Mouse (Mus musculus) embryonic facial prominence, embryonic 14.5 days (tissue): Measurements from ENCODE around the gene Id1. TPM values are rescaled to one million over a fixed set of nuclear protein-coding genes. Genes with fewer than 3 reads are reported as not detected.

Experiments
- ATAC-seq: fragments of 200-750 bp; cut with Nextera tagmentation; 2 replicates; pipeline ENCODE4 v1.8.0; 2017; ENCODE audit warnings: low read depth, moderate number of reproducible peaks, moderate TSS enrichment
- DNase-seq: peaks from one replicate; pipeline ENCODE4 v3.0.0-alpha.2; 2015; ENCODE audit warnings: low spot score
- H3K27ac ChIP-seq: fragments of 300-500 bp; sonication (generic); replicated peaks from 2 replicates; pipeline ENCODE4 v1.5.1; 2014; ENCODE audit warnings: low read depth, mild to moderate bottlenecking, low read length, moderate library complexity
- H3K27me3 ChIP-seq: fragments of 300-500 bp; sonication (generic); replicated peaks from 2 replicates; pipeline ENCODE4 v1.6.1; 2014; ENCODE audit warnings: low read length; ENCODE audit not compliant: control insufficient read depth, insufficient read depth
- H3K36me3 ChIP-seq: fragments of 300-500 bp; sonication (generic); 2 replicates; pipeline ENCODE4 v1.6.1; 2014; ENCODE audit warnings: low read length, mixed read lengths; ENCODE audit not compliant: control insufficient read depth, insufficient read depth
- H3K4me1 ChIP-seq: fragments of 300-500 bp; sonication (generic); 2 replicates; pipeline ENCODE4 v1.6.1; 2014; ENCODE audit warnings: antibody characterized with exemption, low read length; ENCODE audit not compliant: control insufficient read depth, insufficient read depth
- H3K4me2 ChIP-seq: fragments of 300-500 bp; sonication (generic); 2 replicates; pipeline ENCODE4 v1.6.1; 2014; ENCODE audit warnings: low read depth, mild to moderate bottlenecking, low read length, moderate library complexity, mixed read lengths
- H3K4me3 ChIP-seq: fragments of 300-500 bp; sonication (generic); 2 replicates; pipeline ENCODE4 v1.5.1; 2014; ENCODE audit warnings: low read depth, mild to moderate bottlenecking, low read length
- H3K9ac ChIP-seq: fragments of 300-500 bp; sonication (generic); 2 replicates; pipeline ENCODE4 v1.6.1; 2014; ENCODE audit warnings: low read depth, mild to moderate bottlenecking, low read length, moderate library complexity, mixed read lengths
- H3K9me3 ChIP-seq: fragments of 300-500 bp; sonication (generic); 2 replicates; pipeline ENCODE4 v1.6.1; 2016; ENCODE audit warnings: low read length; ENCODE audit not compliant: control insufficient read depth
- WGBS: fragments of 180-500 bp; shearing (Covaris S2); extraction: QIAGEN DNeasy Blood & Tissue Kit; methylation state at CpG from one replicate; pipeline ENCODE4 v1.1.7; 2014; 5-methylcytosine and 5-hydroxymethylcytosine counted together
- microRNA-seq: library from miRNA; unstranded; fragments of <30 nt; microRNA quantifications from one replicate; pipeline ENCODE4, GENCODE M21; 2016; ENCODE audit warnings: borderline number of aligned reads
- polyA plus RNA-seq: library from polyadenylated mRNA; unstranded; fragments of >200 nt; fragmentation: Nextera tagmentation; extraction: Ambion mirVana; gene quantifications from 2 replicates; pipeline ENCODE4 v1.2.1, GENCODE M21; 2014

The Id1 gene
- polyA plus RNA-seq, 1 experiment from 2014 or later = 128 TPM

- ATAC-seq (peak; percentile 60), DNase-seq (peak; percentile 59)
- no peak overlapping the region for H3K4me3 ChIP-seq
- no peaks in the 10 kb centered on the region for H3K27me3 ChIP-seq
- 50% methylated on average over 18 of the region's 18 CpGs for WGBS
- H3K4me1 ChIP-seq = no peaks in the 10 kb centered on the region
- 0 out of 2 replicates have a peak overlapping the region, but pooled peaks have one; percentile 11 for H3K9ac ChIP-seq
- no peak overlapping the region for H3K4me2 ChIP-seq
- peaks cover 14% of the 10 kb centered on the region for H3K36me3 ChIP-seq
- H3K9me3 ChIP-seq = no peaks in the 10 kb centered on the region
- H3K27ac ChIP-seq = peak overlapping the region; percentile 79
Observed at GRCm38 (mm10) chr2:152785446-152786350, 49.6 kb downstream of the Id1 start.

Small RNA genes lying within 50 kb of the gene (microRNA-seq; reads per million reads assigned to microRNA genes)
- not detected for gene Gm23802

Other genes starting within 250 kb of the Id1 start
- not detected in 2 replicates for gene Defb22, start 246.1 kb upstream of the Id1 start, polyA plus RNA-seq
- gene Defb26, start 224.6 kb upstream of the Id1 start, polyA plus RNA-seq = not detected in 2 replicates
- not detected in 2 replicates for gene Defb28, start 218.0 kb upstream of the Id1 start, polyA plus RNA-seq
- gene Defb29, start 196.2 kb upstream of the Id1 start, polyA plus RNA-seq = not detected in 2 replicates
- not detected in 2 replicates for gene Gm17416, start 166.9 kb upstream of the Id1 start, polyA plus RNA-seq
- gene Defb21, start 163.5 kb upstream of the Id1 start, polyA plus RNA-seq = not detected in 2 replicates
- not detected in 2 replicates for gene Defb19, start 155.9 kb upstream of the Id1 start, polyA plus RNA-seq
- not detected in 2 replicates for gene Defb45, start 136.9 kb upstream of the Id1 start, polyA plus RNA-seq
- gene Defb36, start 131.9 kb upstream of the Id1 start, polyA plus RNA-seq = not detected in 2 replicates
- gene Defb25, start 113.2 kb upstream of the Id1 start, polyA plus RNA-seq = 2.3 and 2.7 TPM in 2 replicates
- 4.7 and 7.0 TPM in 2 replicates for gene Rem1, start 109.3 kb upstream of the Id1 start, polyA plus RNA-seq
- gene H13, start 66.8 kb upstream of the Id1 start, polyA plus RNA-seq = 122 and 134 TPM in 2 replicates
- 26.7 and 30.2 TPM in 2 replicates for gene Mcts2, start 49.2 kb upstream of the Id1 start, polyA plus RNA-seq
- 19.1 and 27.0 TPM in 2 replicates for gene Cox4i2, start 17.9 kb downstream of the Id1 start, polyA plus RNA-seq
- gene Bcl2l1, start 95.5 kb downstream of the Id1 start, polyA plus RNA-seq = 77.3 and 86.7 TPM in 2 replicates
- gene Tpx2, start 111.7 kb downstream of the Id1 start, polyA plus RNA-seq = 69.3 and 87.9 TPM in 2 replicates
- gene Mylk2, start 175.1 kb downstream of the Id1 start, polyA plus RNA-seq = 0.51 and 1.3 TPM in 2 replicates
- gene Foxs1, start 197.0 kb downstream of the Id1 start, polyA plus RNA-seq = 3.7 and 4.3 TPM in 2 replicates
- 0.59 and 1.4 TPM in 2 replicates for gene Dusp15, start 215.4 kb downstream of the Id1 start, polyA plus RNA-seq
- gene Ttll9, start 226.2 kb downstream of the Id1 start, polyA plus RNA-seq = 1.1 and 1.2 TPM in 2 replicates